Mouse (Mus musculus): ENCODE measurements at regions not wholly inside any gene's neighbourhood (a gene's known extent, or its start where the extent isn't known, plus 50 kb on each side); places are given as distances from the start of the nearest gene placed in this dataset.

DNA sequence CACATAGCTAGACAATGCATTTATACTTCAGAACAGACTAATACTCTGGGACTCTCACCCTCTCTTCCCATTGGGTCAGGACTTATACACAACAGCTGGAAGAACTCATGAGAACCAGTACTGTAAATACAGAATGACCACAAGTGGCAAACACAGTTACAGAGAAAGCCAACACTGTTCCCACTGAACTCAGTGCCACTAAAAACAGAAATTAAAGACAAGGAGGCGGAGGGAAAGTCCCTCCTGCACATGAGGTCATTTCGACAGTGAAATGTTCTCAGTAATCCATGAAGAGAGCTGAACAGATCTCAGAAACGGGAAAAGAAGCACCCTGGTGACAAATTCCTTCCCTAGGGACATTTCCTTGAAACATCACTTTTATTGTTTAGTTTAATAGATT lies 206.1 kb downstream of the Gm5426 start:
- no peak overlapping the region for H3K4me2 ChIP-seq (ENCODE audit: low read depth, low read length, severe bottlenecking)
- WGBS: 81% methylated on average over 3 of the region's 3 CpGs
- H3K9ac ChIP-seq (ENCODE audit: low read length): no peak overlapping the region
- no peak overlapping the region for H3K4me3 ChIP-seq (ENCODE audit: low read depth, low read length)
- H3K27ac ChIP-seq (ENCODE audit: low read depth, low read length): no peak overlapping the region
- H3K9me3 ChIP-seq (ENCODE audit: control insufficient read depth, low read length): no peaks in the 10 kb centered on the region
- DNase-seq (ENCODE audit: low spot score) (no peak), ATAC-seq (replicated peaks; ENCODE audit: low FRiP score) (no peak)
- H3K36me3 ChIP-seq (ENCODE audit: control insufficient read depth, insufficient read depth, low read length): no peaks in the 10 kb centered on the region
- H3K27me3 ChIP-seq (ENCODE audit: control insufficient read depth, insufficient read depth, low read length): no peaks in the 10 kb centered on the region
- no peaks in the 10 kb centered on the region for H3K4me1 ChIP-seq (replicated peaks; ENCODE audit: control insufficient read depth, insufficient read depth, low read length)

DNA sequence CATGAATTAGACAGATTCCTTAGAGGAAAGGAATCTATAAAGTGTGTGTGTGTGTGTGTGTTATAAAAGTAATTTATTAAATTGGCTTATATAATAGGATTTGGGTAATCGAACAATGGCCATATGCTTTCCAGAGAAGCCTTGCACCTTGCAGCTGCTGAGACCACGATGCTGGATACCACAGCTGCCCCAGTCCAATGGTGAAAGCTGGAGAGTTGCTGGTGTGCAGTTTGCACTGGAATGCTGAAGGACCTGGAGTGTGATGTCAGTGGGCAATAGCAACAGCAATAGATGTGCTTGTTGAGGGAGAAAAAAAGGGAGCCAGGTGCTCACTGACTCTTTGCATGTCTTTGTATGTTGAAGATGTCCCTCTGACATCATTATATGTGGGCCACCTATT lies 207.3 kb downstream of the Gm5426 start:
- ATAC-seq (replicated peaks; ENCODE audit: low FRiP score) (no peak), DNase-seq (ENCODE audit: low spot score) (no peak)
- Histone ChIP-seq H3K4me2 (ENCODE audit: low read depth, low read length, severe bottlenecking) (no peak overlapping the region), H3K27ac (ENCODE audit: low read depth, low read length) (no peak overlapping the region), H3K4me1 (replicated peaks; ENCODE audit: control insufficient read depth, insufficient read depth, low read length) (no peaks in the 10 kb centered on the region), H3K9me3 (ENCODE audit: control insufficient read depth, low read length) (no peaks in the 10 kb centered on the region), H3K36me3 (ENCODE audit: control insufficient read depth, insufficient read depth, low read length) (no peaks in the 10 kb centered on the region), H3K9ac (ENCODE audit: low read length) (no peak overlapping the region), H3K4me3 (ENCODE audit: low read depth, low read length) (no peak overlapping the region), H3K27me3 (ENCODE audit: control insufficient read depth, insufficient read depth, low read length) (no peaks in the 10 kb centered on the region)
- 94% methylated on average over 2 of the region's 2 CpGs for WGBS

DNA sequence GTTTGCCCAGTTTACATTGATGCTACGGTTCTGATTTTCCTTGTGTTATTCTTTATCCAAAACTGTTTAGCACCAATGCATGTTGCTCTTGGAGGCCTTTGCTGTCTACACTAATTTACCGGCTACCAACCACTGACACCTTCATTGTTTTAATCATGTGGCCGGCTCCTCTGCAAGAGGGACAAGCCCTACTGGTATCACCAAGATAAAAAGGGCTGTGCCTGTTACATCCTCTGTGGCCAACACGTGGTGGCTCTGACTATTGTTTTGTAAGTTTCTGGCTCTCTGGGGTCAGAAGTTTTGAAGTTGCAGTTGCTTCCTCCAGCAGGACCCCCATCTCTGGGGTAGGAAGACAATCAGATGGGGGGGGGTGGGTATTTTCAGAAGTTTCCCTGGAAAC lies 214.3 kb downstream of the Gm5426 start:
- no peaks in the 10 kb centered on the region for H3K36me3 ChIP-seq (ENCODE audit: control insufficient read depth, insufficient read depth, low read length)
- H3K4me1 ChIP-seq (replicated peaks; ENCODE audit: control insufficient read depth, insufficient read depth, low read length): no peaks in the 10 kb centered on the region
- no peak for DNase-seq (ENCODE audit: low spot score)
- H3K27ac ChIP-seq (ENCODE audit: low read depth, low read length): no peak overlapping the region
- H3K27me3 ChIP-seq (ENCODE audit: control insufficient read depth, insufficient read depth, low read length): no peaks in the 10 kb centered on the region
- no peak for ATAC-seq (replicated peaks; ENCODE audit: low FRiP score)
- no peak overlapping the region for H3K4me2 ChIP-seq (ENCODE audit: low read depth, low read length, severe bottlenecking)
- no peak overlapping the region for H3K9ac ChIP-seq (ENCODE audit: low read length)
- H3K4me3 ChIP-seq (ENCODE audit: low read depth, low read length): no peak overlapping the region
- WGBS: 79% methylated on average over 4 of the region's 4 CpGs
- no peaks in the 10 kb centered on the region; the same call in 1 of the 2 replicates for H3K9me3 ChIP-seq (ENCODE audit: control insufficient read depth, low read length)

DNA sequence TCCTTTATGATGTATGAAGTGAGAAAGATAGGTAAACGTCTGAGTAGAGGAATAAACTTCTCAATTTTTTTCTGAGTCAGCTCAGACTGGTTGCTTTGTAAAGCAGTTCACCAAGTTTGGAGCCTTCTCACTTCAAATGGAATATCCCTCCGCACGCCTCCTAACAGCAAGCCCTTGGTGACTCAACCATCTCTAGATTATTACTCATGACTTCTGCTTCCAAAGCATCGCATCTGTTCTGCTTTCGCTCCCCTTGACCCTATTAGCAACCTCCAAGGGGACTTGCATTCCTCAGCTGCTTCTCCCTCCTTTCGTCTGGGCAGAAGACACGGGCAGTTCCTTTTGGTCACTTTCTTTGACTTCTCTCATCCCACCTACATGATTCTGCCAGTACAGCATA lies 214.9 kb downstream of the Gm5426 start:
- H3K9me3 ChIP-seq (ENCODE audit: control insufficient read depth, low read length): no peaks in the 10 kb centered on the region; the same call in 1 of the 2 replicates

DNA sequence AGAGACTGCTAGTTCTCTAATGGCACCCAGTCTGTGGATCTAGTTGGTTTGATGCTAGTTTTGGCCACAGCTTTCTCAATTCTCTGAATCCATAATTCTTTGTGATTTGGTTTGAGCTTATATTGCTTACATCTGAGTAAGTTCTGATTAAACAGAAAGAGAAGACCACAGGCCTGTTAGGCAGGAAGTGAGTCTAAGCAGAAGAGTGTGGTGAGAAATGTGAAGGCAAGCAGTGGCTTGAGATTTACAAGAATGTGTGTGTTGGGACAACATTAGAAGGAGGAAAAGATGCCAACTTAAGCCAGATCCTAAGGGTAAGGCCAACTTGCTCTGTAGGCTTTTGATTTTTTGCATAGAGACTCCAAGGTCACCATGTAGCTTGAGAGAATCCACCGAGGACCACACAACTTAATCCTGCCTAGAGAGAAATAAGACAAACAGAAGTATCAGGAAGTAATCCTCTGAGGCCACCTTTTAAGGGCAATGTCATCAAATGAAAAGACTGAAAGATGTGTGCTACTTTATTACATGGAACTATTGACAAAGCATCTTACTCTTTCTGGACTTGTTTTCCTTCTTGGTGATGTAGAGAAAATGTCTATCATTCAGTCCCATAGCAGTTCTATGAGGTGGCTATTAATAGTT lies 220.7 kb downstream of the Gm5426 start:
- Histone ChIP-seq H3K27ac (ENCODE audit: low read depth, low read length) (no peak overlapping the region), H3K36me3 (ENCODE audit: control insufficient read depth, insufficient read depth, low read length) (no peaks in the 10 kb centered on the region), H3K9me3 (ENCODE audit: control insufficient read depth, low read length) (no peaks in the 10 kb centered on the region; the same call in 1 of the 2 replicates), H3K4me2 (ENCODE audit: low read depth, low read length, severe bottlenecking) (no peak overlapping the region), H3K4me1 (replicated peaks; ENCODE audit: control insufficient read depth, insufficient read depth, low read length) (no peaks in the 10 kb centered on the region), H3K4me3 (ENCODE audit: low read depth, low read length) (no peak overlapping the region), H3K27me3 (ENCODE audit: control insufficient read depth, insufficient read depth, low read length) (no peaks in the 10 kb centered on the region), H3K9ac (ENCODE audit: low read length) (no peak overlapping the region)
- ATAC-seq (replicated peaks; ENCODE audit: low FRiP score): no peak
- no peak for DNase-seq (ENCODE audit: low spot score)
- 88% methylated on average over 1 of the region's 1 CpGs for WGBS

More for the DNA sequence above, 214.9 kb downstream of the Gm5426 start:
- no peaks in the 10 kb centered on the region for H3K4me1 ChIP-seq (replicated peaks; ENCODE audit: control insufficient read depth, insufficient read depth, low read length)
- H3K4me2 ChIP-seq (ENCODE audit: low read depth, low read length, severe bottlenecking): no peak overlapping the region
- H3K4me3 ChIP-seq (ENCODE audit: low read depth, low read length): no peak overlapping the region
- DNase-seq (ENCODE audit: low spot score) (no peak), ATAC-seq (replicated peaks; ENCODE audit: low FRiP score) (no peak)
- H3K36me3 ChIP-seq (ENCODE audit: control insufficient read depth, insufficient read depth, low read length): no peaks in the 10 kb centered on the region
- no peaks in the 10 kb centered on the region for H3K27me3 ChIP-seq (ENCODE audit: control insufficient read depth, insufficient read depth, low read length)
- WGBS: 84% methylated on average over 7 of the region's 7 CpGs
- no peak overlapping the region for H3K27ac ChIP-seq (ENCODE audit: low read depth, low read length)
- H3K9ac ChIP-seq (ENCODE audit: low read length): no peak overlapping the region

DNA sequence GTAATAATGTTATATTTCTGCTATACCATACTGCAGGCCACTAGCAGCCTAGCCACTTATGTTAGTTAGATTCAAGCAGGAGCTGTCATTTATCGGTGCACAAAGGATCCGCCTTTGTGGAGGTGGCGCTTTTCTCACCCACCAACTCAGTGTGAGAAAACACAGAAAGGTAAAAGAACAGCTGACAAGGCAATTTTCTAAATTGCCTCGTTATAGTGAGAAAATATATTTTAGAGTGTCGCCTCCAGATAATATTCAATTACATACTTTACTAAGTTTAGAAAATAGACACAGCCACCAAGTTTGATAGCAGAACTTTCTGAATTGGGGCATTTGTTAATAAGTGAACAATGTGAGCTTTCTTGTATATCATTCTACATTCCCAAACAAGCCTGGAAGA lies 221.2 kb downstream of the Gm5426 start:
- ATAC-seq (replicated peaks; ENCODE audit: low FRiP score) (no peak), DNase-seq (ENCODE audit: low spot score) (no peak)
- Histone ChIP-seq H3K4me3 (ENCODE audit: low read depth, low read length) (no peak overlapping the region), H3K27ac (ENCODE audit: low read depth, low read length) (no peak overlapping the region), H3K9me3 (ENCODE audit: control insufficient read depth, low read length) (no peaks in the 10 kb centered on the region; the same call in 1 of the 2 replicates), H3K4me2 (ENCODE audit: low read depth, low read length, severe bottlenecking) (no peak overlapping the region), H3K27me3 (ENCODE audit: control insufficient read depth, insufficient read depth, low read length) (no peaks in the 10 kb centered on the region), H3K36me3 (ENCODE audit: control insufficient read depth, insufficient read depth, low read length) (no peaks in the 10 kb centered on the region), H3K9ac (ENCODE audit: low read length) (no peak overlapping the region), H3K4me1 (replicated peaks; ENCODE audit: control insufficient read depth, insufficient read depth, low read length) (no peaks in the 10 kb centered on the region)
- whole genome bisulfite sequencing: 77% methylated on average over 5 of the region's 5 CpGs

DNA sequence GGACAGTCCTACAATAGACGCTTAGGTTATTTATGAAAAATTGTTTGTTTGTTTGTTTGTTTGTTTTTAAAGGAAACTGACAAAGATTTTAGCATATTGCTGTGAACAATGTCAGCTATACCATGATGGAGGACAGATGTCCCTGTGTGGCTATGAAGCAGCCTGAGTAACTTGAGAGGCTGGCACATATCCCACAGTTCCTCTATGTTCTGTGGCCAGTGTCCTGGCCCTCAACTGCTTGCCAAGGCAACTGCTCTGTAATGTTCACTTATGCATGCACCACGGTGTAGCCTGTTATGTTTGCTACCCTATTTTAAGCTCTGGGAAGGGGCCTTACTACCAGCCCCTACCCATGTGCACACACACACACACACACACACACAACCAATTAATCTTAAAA lies 222.6 kb downstream of the Gm5426 start:
- H3K9ac ChIP-seq (ENCODE audit: low read length): no peak overlapping the region
- DNase-seq (ENCODE audit: low spot score): no peak
- H3K36me3 ChIP-seq (ENCODE audit: control insufficient read depth, insufficient read depth, low read length): no peaks in the 10 kb centered on the region
- ATAC-seq (replicated peaks; ENCODE audit: low FRiP score): no peak
- no peak overlapping the region for H3K27ac ChIP-seq (ENCODE audit: low read depth, low read length)
- no peak overlapping the region for H3K4me3 ChIP-seq (ENCODE audit: low read depth, low read length)
- no peaks in the 10 kb centered on the region for H3K4me1 ChIP-seq (replicated peaks; ENCODE audit: control insufficient read depth, insufficient read depth, low read length)
- WGBS: 82% methylated on average over 2 of the region's 2 CpGs
- no peaks in the 10 kb centered on the region for H3K27me3 ChIP-seq (ENCODE audit: control insufficient read depth, insufficient read depth, low read length)
- no peak overlapping the region for H3K4me2 ChIP-seq (ENCODE audit: low read depth, low read length, severe bottlenecking)
- no peaks in the 10 kb centered on the region; the same call in 1 of the 2 replicates for H3K9me3 ChIP-seq (ENCODE audit: control insufficient read depth, low read length)

DNA sequence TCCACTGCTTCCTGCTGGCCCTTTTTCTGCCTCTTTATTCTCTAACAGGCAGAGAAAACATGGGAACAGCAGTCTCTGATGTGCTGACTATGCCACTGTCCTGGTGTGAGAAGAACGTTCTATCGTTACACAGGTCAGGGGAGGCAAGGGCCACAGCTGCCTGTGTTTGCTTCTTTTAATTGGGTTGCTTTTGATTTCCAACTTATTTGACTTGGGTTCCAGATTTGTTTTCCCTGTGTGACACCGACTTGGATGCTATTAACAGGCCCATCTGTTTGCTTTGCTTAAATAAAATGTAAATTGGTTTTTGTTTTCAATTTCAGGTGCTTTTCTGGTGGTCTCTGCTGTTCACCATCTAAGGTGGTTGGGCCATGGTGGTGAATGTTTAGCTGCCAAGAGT lies 225.8 kb downstream of the Gm5426 start:
- no peak for DNase-seq (ENCODE audit: low spot score)

DNA sequence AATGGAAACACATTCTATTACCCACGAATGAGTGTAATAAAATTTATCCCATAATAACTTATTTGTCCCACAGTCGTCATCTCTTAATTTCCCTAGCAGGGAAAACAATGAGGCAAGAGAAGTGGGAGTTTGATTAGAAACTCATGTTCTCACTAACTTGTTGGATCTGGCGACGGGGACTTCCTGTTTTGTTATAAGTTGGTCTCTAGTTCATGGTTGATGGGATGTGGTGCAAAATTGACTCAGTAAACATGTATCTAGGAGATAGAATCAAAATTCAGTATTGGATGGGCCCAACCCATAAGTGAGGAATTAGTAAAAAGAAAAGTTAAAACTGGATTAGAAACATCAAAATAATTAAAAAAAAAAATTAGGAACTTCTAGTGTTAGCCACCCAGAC lies 227.5 kb downstream of the Gm5426 start:
- WGBS: 84% methylated on average over 4 of the region's 4 CpGs
- H3K9me3 ChIP-seq (ENCODE audit: control insufficient read depth, low read length): no peaks in the 10 kb centered on the region

More for the DNA sequence above, 225.8 kb downstream of the Gm5426 start:
- H3K9ac ChIP-seq (ENCODE audit: low read length): no peak overlapping the region
- no peaks in the 10 kb centered on the region for H3K9me3 ChIP-seq (ENCODE audit: control insufficient read depth, low read length)
- H3K27ac ChIP-seq (ENCODE audit: low read depth, low read length): no peak overlapping the region
- H3K4me1 ChIP-seq (replicated peaks; ENCODE audit: control insufficient read depth, insufficient read depth, low read length): no peaks in the 10 kb centered on the region
- no peak overlapping the region for H3K4me3 ChIP-seq (ENCODE audit: low read depth, low read length)
- WGBS: 69% methylated on average over 3 of the region's 3 CpGs
- no peak overlapping the region for H3K4me2 ChIP-seq (ENCODE audit: low read depth, low read length, severe bottlenecking)
- no peaks in the 10 kb centered on the region for H3K27me3 ChIP-seq (ENCODE audit: control insufficient read depth, insufficient read depth, low read length)
- no peak for ATAC-seq (replicated peaks; ENCODE audit: low FRiP score)
- H3K36me3 ChIP-seq (ENCODE audit: control insufficient read depth, insufficient read depth, low read length): no peaks in the 10 kb centered on the region

More for the DNA sequence above, 227.5 kb downstream of the Gm5426 start:
- no peaks in the 10 kb centered on the region for H3K36me3 ChIP-seq (ENCODE audit: control insufficient read depth, insufficient read depth, low read length)
- DNase-seq (ENCODE audit: low spot score) (no peak), ATAC-seq (replicated peaks; ENCODE audit: low FRiP score) (no peak)
- no peak overlapping the region for H3K27ac ChIP-seq (ENCODE audit: low read depth, low read length)
- H3K9ac ChIP-seq (ENCODE audit: low read length): no peak overlapping the region
- no peak overlapping the region for H3K4me3 ChIP-seq (ENCODE audit: low read depth, low read length)
- H3K4me1 ChIP-seq (replicated peaks; ENCODE audit: control insufficient read depth, insufficient read depth, low read length): no peaks in the 10 kb centered on the region
- H3K4me2 ChIP-seq (ENCODE audit: low read depth, low read length, severe bottlenecking): no peak overlapping the region
- H3K27me3 ChIP-seq (ENCODE audit: control insufficient read depth, insufficient read depth, low read length): no peaks in the 10 kb centered on the region

Data from forebrain, embryonic 11.5 days (tissue).